Mouse (Mus musculus): ENCODE measurements around the gene Lman2.
A peak's percentile ranks its signal among the peaks of the same experiment; 100 is the strongest.

The Lman2 gene

DNA sequence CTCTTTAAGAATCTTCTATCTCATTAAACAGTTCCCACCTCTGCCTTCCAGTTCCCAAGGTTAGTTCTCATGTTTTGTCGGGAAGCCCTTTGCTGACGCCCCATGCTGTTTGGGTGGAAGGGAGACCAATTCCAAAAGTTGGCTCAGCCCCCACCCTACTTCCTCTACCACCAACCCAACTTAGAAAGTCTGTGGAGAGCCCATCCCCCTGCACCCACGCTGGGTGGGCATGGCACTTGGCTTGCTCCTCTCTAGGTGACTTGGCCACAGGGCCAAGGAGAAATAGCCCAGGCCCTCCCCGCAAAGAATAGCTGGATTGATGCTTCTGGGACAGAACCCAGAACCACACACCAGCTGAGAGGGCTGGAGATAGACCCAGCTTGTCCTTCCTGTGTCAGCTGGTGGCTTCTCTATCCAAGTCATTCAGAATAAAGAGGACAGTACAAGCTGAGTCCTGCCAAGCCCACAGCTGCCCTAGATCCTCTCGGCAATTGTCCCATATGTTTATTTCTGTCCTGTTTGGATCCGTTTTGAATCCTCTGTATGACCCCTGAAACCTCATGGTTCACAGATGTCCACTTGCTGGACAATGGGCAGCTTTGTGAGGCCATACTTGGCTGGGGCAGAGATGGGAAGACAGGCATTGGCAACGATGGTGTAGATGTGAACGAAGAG, 8.6 kb upstream of the Lman2 start:
- no peak for DNase-seq (ENCODE audit: low read depth, low spot score)

DNA sequence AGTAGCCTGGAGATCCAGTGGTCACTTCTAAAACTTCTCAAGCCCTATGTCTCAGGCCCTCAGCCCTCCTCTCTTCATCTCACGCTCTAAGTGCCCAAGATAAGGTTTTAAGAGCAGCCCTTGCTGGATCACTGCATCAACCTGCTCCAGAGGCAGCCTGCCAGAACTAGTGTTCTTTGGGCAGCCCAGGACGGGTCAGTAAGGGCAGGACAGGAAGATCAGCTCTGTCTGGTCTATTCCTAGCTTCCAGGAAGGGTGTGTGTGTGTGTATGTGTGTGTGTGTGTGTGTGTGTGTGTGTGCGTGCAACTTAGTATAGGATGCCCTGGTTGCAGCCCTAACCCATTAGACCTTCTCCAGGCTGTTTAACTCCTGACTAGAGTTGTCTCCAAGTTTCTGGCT, 7.7 kb upstream of the Lman2 start:
- no peak for DNase-seq (ENCODE audit: low read depth, low spot score)

DNA sequence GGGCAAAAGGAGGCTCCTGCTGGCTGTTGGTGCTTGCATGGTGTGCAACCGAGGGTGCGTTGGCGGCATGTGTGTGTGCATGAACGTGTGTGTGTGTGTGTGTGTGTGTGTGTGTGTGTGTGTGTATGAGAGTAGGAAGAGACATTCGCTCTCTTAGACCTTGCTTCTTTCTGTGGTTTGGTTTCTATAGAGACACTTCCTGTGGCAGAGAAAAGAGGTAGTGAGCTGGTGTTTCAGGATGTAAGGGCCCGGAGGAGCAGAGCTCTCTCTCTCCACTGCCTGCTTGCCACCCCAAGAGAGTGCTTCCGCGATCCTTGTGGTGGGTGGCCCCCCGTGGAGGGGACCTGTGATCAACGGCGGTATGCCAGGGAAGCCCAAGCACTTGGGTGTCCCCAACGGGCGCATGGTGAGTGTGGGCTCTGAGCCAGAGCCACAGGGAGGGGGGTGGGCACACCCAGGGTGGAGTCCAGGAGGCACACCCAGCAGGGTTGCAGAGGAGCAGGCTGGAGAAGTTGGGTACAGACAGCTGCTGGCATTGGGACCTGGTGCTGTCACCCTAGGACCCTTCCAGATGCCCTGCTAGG, 7.0 kb upstream of the Lman2 start, which contains the start of gene Rgs14:
Rgs14 (plus strand) TSS at position 202 of the 584 bp plus-strand sequence.
- peak; percentile 34 for DNase-seq (ENCODE audit: low read depth, low spot score)

DNA sequence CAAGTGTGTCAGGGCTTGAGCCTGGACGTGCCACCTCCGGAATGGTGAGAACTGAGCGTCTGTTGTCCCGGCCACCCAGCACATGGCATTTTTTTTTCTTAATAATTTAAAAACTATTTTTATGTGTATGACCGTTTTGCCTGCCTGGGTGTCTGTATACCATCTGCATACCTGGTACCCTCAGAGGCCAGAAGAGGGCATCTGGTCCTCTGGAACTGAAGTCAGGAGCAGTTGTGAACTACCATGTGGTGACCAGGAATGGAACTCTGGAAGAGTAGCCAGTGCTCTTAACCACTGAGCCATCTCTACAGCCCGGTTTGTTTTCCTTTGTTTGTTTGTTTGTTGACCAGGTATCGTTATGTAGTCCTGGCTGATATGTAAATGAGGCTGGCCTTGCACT, 5.8 kb upstream of the Lman2 start:
- no peak for DNase-seq (ENCODE audit: low read depth, low spot score)

DNA sequence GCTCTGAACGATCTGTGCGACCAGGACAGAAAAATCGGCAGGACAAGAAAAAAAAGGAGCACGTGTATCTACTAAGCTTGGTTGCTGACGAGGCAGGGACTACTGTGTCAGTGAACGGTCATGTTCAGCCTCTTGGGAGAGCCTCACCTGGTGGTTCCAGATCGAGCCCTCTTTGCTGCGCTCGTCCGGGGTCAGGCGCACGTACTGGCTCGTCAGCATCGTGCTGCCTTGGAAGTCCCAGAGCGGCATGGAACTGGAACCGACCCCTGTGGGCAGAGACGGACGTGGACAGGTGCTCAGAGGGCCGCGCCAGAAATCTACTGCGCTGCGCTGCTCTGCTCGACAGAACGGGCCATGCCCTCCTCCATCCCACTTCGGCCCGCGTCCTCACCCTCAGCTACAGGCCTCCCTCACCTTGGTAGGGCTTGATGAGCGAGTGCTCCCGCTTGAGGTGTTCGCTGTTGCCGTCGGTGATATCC, 570 bp downstream of the Lman2 start:
- DNase-seq (ENCODE audit: low read depth, low spot score) = no peak

- no peak for DNase-seq (ENCODE audit: low read depth, low spot score)
Observed at GRCm38 (mm10) chr13:55361145-55361544, 1.4 kb downstream of the Lman2 start.

DNA sequence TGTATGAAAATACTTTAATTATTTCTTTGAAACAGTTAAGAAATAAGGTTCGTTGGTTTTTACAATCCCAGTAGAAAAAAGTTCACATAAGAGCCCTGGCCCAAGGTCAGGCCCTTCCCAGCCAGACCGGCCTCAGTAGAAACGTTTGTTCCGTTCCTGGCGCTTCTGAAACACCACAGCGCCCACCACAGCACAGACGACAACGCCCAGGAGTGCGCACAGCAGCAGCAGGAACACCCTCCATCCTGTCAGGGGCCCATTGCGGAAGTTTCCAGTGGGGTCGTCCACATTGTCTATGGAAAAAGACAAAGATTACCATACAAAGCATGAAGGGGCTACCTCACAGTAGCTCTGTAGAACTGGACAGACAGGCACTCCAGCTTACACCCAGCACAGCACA, 15.8 kb downstream of the Lman2 start:
- DNase-seq (ENCODE audit: low read depth, low spot score) = no peak

DNA sequence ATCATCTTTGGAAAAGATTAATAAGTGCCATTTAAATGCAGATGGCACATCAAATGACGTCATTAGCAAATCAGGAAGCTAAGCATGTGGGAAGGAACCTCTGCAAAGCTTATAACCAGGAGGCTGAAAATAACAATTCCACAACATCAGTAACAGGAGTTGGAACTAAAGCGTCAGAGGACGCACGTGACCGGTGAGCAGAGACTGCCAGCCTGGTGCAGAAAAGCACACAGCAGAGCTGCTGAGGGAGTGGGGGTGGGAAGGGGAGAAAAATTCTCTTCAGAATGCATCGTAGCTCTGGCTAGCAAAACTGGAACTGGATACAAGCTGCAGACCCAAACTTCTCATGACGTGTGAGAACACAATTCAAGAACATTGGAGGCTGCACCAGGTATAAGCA, 18.3 kb downstream of the Lman2 start:
- DNase-seq (ENCODE audit: low read depth, low spot score) = no peak

DNA sequence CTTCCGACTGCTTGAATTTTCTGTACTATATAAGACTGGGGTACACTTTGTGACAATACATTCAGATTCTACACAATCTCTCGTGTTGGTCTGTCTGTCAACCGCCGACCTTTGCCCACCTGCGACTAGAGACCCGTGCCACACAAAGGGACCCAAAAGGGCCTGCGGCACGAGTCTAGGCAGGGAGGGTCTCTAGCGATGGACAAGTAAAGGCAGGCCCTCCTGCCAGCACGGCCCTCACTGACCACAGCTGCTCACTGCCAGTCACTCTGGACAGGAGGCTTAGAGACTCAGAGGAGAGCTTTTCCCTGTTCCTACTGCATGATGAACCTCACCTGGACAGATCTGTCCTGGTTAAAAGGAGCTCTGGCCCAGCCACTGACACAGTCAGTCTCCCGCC, 20.1 kb downstream of the Lman2 start:
- no peak for DNase-seq (ENCODE audit: low read depth, low spot score)

DNA sequence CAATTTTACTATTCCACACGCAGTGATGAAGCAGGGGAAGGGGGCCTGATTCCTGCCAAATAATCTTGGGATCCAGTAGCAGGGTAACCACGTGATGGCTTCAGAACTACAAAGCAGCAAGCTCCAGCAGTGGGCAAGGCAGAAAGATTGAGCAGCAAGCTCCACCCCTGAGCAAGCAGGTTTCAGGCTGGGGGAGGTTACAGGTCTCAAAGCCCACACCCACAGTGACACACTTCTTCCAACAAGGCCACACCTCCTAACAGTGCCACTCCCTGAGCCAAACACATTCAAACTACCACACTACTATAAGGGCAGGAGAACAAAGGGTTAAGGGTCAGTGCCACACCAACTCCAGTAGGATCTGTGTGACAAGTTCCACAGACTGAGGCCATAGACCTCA, 23.3 kb downstream of the Lman2 start:
- no peak for DNase-seq (ENCODE audit: low read depth, low spot score)

DNA sequence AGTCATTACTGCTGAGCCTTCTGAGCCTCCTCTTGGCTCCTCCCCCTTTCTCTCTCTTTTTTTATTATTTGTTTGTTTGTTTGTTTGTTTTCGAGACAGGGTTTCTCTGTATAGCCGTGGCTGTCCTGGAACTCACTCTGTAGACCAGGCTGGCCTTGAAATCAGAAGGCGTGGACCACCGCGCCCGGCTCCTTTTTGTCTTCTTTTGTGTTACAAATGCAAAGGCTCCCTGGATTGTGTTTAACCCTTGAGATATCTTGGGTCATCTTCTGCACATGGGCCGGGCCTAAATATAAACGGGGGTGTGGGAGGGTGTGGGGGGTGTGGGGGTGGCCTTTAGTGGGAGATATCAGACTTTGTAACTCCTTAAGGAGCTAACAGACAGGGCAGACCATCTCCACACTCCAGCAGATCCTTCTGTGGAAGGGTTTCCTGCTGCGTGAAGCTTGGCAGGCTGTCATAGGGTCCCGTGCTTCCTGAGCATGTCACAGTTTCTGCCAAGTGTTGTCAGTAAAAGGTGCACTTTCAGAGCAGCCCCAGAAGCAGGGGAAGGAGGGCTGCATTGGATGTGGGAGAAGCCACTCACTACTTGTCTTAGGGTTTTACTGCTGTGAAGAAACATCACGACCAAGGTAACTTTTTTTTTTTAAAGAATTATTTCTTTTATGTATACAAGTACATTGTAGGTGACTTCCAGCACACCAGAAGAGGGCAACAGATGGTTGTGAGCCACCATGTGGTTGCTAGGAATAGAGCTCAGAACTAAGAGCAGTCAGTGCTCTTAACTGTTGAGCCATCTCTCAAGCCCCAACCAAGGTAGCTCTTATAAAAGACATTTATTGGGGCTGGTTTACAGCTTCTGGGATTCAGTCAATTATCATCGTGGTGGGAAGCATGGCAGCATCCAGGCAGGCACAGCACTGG, 24.2 kb downstream of the Lman2 start:
- no peak for DNase-seq (ENCODE audit: low read depth, low spot score)

GRCm38 (mm10) chr13:55337341-55337975, 25.1 kb downstream of the Lman2 start:
- no peak for DNase-seq (ENCODE audit: low read depth, low spot score)

DNA sequence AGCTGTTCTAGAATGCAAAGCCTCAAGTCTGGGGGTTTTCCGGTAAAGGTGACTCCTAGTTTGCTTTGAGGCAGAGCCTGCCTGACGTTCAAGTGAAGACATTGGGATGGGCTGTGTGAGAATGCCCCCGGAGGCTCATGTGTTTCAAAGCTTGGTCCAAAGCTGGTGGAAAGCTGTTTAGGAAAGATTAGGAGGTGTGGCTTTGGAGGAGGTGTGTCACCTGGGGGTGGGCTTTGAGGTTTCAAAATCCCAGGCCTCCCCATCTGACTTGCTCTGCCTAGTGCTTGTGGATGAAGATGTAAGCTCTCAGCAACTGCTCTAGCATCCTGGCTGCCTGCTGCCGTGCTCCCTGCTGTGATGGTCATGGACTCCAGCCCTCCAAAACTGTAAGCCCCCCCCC, 26.9 kb downstream of the Lman2 start:
- no peak for DNase-seq (ENCODE audit: low read depth, low spot score)

DNA sequence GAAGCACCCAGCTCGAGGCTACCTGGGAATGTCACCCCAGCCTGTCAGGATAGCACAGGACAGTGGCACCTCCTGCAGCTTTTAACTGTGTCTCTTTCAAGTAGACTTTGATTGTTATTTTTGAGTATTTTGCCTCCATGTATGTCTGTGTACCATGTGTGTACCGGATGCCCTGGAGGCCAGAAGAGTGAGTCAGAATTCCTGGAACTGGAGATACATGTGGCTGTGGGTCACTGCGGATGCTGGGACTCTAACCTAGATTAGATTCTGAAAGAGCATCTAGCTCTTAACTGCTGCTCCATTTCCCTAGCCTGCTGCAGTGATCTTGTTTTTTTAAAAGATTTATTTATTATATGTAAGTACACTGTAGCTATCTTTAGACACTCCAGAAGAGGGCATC, 30.3 kb downstream of the Lman2 start:
- DNase-seq (ENCODE audit: low read depth, low spot score) = no peak

DNA sequence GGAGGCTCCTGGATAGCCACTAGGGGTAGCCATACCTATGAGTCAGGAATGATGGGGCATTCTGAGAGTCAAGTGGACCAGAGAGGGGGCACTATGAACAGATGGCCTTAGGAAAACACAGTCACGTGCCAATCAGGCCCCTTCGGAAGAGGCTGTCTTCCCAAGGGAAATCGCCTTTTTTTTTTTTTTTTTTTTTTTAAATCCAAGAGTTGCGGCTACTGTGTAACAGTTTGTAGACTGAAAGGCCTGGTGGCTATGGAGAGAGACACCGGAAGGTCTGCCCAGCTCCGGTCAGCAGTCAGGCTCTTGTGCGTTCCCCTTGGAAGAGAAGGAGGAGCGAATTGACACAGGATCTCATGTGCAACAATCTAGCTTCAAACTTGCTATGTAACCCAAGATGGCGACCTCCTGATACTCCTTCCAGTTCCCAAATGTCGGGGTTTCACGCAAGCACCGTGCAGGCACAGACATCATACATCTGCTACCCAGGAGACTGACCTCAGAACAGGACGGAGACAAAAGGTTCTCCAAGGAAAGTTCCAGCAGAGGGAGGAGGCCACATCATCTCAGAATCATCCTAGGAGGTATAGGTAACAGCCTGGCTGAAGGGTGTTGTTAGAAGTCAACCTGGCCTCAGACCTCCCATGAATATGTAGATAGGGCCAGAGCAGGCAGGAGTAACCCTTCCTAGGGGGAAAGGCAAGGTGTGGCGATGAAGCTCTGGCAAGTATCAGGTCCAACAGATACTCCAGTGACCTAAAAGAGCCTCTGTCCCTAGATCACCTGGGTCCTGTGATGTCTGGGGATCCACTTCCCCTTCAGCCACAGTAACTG, 31.8 kb downstream of the Lman2 start:
- DNase-seq (ENCODE audit: low read depth, low spot score) = no peak

DNA sequence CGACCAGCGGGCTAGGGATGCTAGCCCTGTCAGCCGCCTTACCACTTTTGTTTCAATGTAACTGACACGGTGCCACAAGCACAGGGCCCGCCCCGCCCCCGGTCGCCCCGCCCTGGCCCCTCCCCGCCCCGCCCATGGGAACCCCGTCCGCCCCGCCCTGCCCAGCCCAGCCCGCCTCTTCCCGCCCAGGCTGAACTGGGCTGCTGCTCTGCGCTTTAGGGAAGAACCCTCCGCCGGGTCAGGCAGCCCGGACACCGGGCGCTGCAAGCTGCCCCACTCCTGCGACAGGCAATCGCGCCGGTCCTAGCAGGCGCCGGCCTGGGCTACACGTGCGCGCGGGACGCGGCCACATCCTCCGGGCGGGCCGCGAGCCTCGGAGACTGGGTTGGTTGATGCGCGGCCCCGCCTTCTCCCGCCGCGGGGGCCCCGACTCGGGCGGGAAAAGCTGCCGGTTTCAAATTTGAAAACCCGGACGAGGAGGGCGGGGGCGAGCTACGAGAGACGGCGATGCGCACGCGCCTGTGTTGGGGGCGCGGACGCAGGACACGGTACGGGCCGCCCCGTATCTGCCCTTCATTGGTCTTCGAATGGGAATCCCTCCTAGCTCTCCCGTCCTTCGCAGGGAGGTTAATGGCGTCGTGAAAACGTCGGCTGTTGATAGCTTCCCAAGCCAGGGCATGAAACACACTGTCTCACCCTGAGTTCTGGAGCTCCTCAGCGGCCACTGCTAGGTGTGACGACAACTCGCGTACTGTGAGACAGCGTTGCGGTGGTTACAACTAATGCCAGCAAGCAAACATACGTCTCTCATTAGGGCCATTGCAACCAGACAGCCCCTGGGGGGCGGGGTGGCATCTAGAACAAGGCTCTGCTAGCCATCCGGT, 32.7 kb downstream of the Lman2 start, which contains the start of gene Mxd3:
Mxd3 (minus strand) TSS at position 141 of the 884 bp plus-strand sequence.
- DNase-seq (ENCODE audit: low read depth, low spot score) = peak; percentile 81

GRCm38 (mm10) chr13:55329109-55329682, 33.4 kb downstream of the Lman2 start:
- peak; percentile 26 for DNase-seq (ENCODE audit: low read depth, low spot score)

GRCm38 (mm10) chr13:55328641-55329040, 33.9 kb downstream of the Lman2 start:
- DNase-seq (ENCODE audit: low read depth, low spot score) = no peak

DNA sequence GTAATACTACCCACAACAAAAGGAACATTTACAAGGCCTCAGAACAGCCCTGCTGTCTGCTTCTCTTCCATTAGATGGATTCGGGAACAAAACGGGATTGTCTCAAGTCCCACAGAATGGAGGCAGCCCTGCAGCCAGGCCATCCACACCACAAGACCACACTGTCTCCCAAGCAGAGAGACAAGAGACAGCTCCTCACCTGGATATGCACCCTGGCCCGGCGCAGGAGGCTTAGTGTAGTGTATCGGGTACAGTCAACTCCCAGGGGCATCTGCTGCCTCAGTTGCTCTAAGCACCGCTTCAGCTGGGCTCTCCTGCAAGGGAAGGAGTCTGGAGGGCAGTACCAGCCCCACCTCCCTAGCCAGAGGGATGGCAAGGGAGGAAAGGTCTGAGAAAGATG, 34.4 kb downstream of the Lman2 start:
- no peak for DNase-seq (ENCODE audit: low read depth, low spot score)

GRCm38 (mm10) chr13:55327633-55328032, 35.0 kb downstream of the Lman2 start:
- peak; percentile 78 for DNase-seq (ENCODE audit: low read depth, low spot score)

All from c-Kit-negative CD71-positive TER-119-positive erythroid progenitor cells, embryonic 14.5 days (primary cell).